Comparison of ENCODE assay signal across 28 mouse cellular contexts in the genomic region with DNA sequence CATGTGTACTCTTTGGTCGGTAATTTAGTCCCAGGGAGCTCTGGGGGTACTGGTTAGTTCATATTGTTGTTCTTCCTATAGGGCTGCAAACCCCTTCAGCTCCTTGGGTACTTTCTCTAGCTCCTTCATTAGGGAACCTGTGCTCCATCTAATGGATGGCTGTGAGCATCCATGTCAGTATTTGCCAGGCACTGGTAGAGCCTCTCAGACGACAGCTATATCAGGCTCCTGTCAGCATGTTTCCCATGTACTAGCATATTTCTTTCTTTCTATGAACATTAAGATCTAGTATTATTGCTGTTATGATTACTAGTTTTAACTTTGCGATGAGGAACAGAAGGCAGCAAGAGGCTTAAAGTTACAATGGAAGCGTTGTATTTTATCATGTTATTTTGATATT. TPM values are rescaled to one million over a fixed set of nuclear protein-coding genes. Genes with fewer than 3 reads are reported as not detected.
"Had no signal": no experiment of that assay in that cellular context is flagged by ENCODE, and none has a peak within 500 bp of the region (broad histone marks: within the 10 kb centered on the region; RNA-seq: fewer than 3 reads in every experiment).

No protein-coding gene starts in this region.

- H3K9me3 ChIP-seq: heart, embryonic 10.5 days; heart, embryonic 12.5 days; hindbrain, embryonic 10.5 days; hindbrain, embryonic 13.5 days; hindbrain, embryonic 15.5 days; limb, embryonic 10.5 days; limb, embryonic 12.5 days had no signal

- H3K4me1 ChIP-seq: heart, embryonic 10.5 days; heart, embryonic 12.5 days; hindbrain, embryonic 10.5 days; hindbrain, embryonic 13.5 days; hindbrain, embryonic 15.5 days; limb, embryonic 10.5 days; limb, embryonic 12.5 days had no signal

- H3K36me3 ChIP-seq: heart, embryonic 10.5 days; heart, embryonic 12.5 days; hindbrain, embryonic 10.5 days; hindbrain, embryonic 13.5 days; hindbrain, embryonic 15.5 days; limb, embryonic 10.5 days; limb, embryonic 12.5 days had no signal

- H3K27ac ChIP-seq: gastrocnemius, adult 2 months; heart, embryonic 10.5 days; hindbrain, embryonic 10.5 days; hindbrain, embryonic 13.5 days; hindbrain, embryonic 15.5 days; hindbrain, postnatal 0 days; layer of hippocampus, adult 2 months; left cerebral cortex, adult 2 months; limb, embryonic 10.5 days; limb, embryonic 12.5 days had no signal

- DNase-seq: gastrocnemius, adult 2 months; gastrocnemius, postnatal 10 days; gastrocnemius, postnatal 25 days; heart, adult 18-20 months; heart, postnatal 10 days; heart, postnatal 4 days; kidney, adult 11 months; kidney, adult 2 months; kidney, postnatal 10 days; kidney, postnatal 25 days; kidney, postnatal 4 days had no signal

- H3K4me2 ChIP-seq: heart, embryonic 12.5 days; hindbrain, embryonic 13.5 days; hindbrain, embryonic 15.5 days; limb, embryonic 12.5 days had no signal

- H3K9ac ChIP-seq: heart, embryonic 12.5 days; hindbrain, embryonic 13.5 days; hindbrain, embryonic 15.5 days; limb, embryonic 12.5 days had no signal

- ATAC-seq: hindbrain, postnatal 0 days; intestine, embryonic 16.5 days had no signal

- H3K27me3 ChIP-seq: heart, embryonic 12.5 days; hindbrain, embryonic 13.5 days; hindbrain, embryonic 15.5 days had no signal

- H3K4me3 ChIP-seq: gastrocnemius, adult 2 months; heart, embryonic 10.5 days; heart, embryonic 12.5 days; hindbrain, embryonic 10.5 days; hindbrain, embryonic 13.5 days; hindbrain, embryonic 15.5 days; layer of hippocampus, adult 2 months; left cerebral cortex, adult 2 months; limb, embryonic 10.5 days; limb, embryonic 12.5 days had no signal

RNA-seq across cellular contexts. Expression of gene Nxf2, which starts 49.7 kb away (rescaled TPM):
- total RNA-seq: gastrocnemius, adult 2 months; gastrocnemius, postnatal 25 days; heart, adult 18-20 months; heart, adult 8-10 months; heart, postnatal 25 days; layer of hippocampus, postnatal 10 days; left cerebral cortex, adult 2 months; left cerebral cortex, postnatal 14 days; left cerebral cortex, postnatal 36 days had no signal
- polyA plus RNA-seq: kidney, adult 2 months; liver, adult 2 months had no signal
